Mouse (Mus musculus) sigmoid colon, adult 10 weeks (tissue): Measurements from ENCODE around the gene Gm7929. TPM values are rescaled to one million over a fixed set of nuclear protein-coding genes. Genes with fewer than 3 reads are reported as not detected.

ENCODE experiments used
- polyA plus RNA-seq: library from polyadenylated mRNA; stranded (reverse); fragments of 350-450 nt; fragmentation: Illumina TruSeq; extraction: RNeasy Lipid Tissue Mini Kit (QIAGEN cat#74804); gene quantifications from one replicate; pipeline ENCODE4 v1.2.3, GENCODE M21; 2014; ENCODE audit warnings: low read depth, low replicate concordance

Gene Gm7929
- polyA plus RNA-seq, result not detected

DNA sequence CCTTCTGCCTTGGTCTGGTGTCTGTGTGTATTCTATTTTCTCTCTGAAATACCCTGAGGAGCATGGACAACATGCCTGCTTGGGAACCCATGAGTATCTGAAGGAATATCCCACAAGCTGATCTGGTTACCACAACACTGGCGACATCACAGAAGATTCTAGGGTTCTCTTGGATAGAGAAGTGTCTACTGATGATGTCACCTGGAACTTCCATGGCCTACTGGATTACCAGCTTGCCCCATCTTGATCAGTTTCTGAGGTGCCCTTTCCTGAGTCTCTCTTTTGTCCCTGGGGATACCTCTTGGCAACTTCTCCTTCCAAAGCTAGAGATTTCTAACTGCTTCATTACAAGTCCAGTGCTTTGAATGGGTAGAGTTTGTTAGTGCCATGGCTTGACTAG is at the start of gene Gm7929:
Gene Gm7929 (minus strand): TSS at position 101 of the 400 bp plus-strand sequence.

DNA sequence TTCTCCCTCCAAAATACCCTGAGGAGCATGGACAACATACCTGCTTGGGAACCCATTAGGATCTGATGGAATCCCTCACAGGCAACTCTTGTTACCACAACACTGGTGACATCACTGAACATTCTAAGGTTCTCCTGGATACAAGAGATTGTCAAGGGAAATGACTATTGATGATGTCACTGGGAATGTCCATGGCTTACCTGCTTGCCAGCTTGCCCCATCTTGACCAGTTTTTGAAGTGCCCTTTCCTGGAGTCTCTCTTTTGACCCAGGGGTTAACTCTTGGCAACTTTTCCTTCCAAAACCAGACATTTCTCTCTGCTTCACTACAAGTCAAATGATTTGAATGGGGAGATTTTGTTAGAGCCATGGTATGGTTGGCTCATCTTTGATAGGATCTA is 21.9 kb upstream of the Gm7929 start, which contains the start of gene Gm47189:
Gene Gm47189 (minus strand): TSS at position 101 of the 400 bp plus-strand sequence.

DNA sequence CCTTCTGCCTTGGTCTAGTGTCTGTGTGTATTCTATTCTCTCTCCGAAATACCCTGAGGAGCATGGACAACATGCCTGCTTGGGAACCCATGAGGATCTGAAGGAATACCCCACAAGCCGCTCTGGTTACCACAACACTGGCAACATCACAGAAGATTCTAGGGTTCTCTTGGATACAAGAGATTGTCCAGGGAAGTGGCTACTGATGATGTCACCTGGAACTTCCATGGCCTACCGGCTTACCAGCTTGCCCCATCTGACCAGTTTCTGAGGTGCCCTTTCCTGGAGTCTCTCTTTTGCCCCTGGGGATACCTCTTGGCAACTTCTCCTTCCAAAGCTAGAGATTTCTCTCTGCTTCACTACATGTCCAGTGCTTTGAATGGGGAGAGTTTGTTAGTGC is 48.6 kb downstream of the Gm7929 start, which contains the start of gene Gm8068:
Gene Gm8068 (minus strand): TSS at position 101 of the 400 bp plus-strand sequence.

Other genes with a start within 250 kb of the Gm7929 start
- gene Gm7970, start 195.0 kb downstream of the Gm7929 start, polyA plus RNA-seq, result not detected
- not detected for gene 1700049E17Rik2, start 177.4 kb downstream of the Gm7929 start, polyA plus RNA-seq
- gene Gm3072, start 126.0 kb downstream of the Gm7929 start, polyA plus RNA-seq, result not detected
- gene Gm3676, start 104.1 kb downstream of the Gm7929 start, polyA plus RNA-seq, result not detected
- gene Gm8068, start 48.7 kb downstream of the Gm7929 start, polyA plus RNA-seq, result not detected
- gene Gm47189, start 21.8 kb upstream of the Gm7929 start, polyA plus RNA-seq, result not detected
- not detected for gene Gm7980, start 156.7 kb upstream of the Gm7929 start, polyA plus RNA-seq
- not detected for gene 1700049E17Rik1, start 174.3 kb upstream of the Gm7929 start, polyA plus RNA-seq
- not detected for gene 1700024B05Rik, start 193.4 kb upstream of the Gm7929 start, polyA plus RNA-seq
- not detected for gene Gm6401, start 217.3 kb upstream of the Gm7929 start, polyA plus RNA-seq
- not detected for gene Gm3543, start 232.7 kb upstream of the Gm7929 start, polyA plus RNA-seq